Mouse (Mus musculus): ENCODE results near the gene Hsdl1. TPM values are rescaled to one million over a fixed set of nuclear protein-coding genes. Genes with fewer than 3 reads are reported as not detected.

The Hsdl1 gene
- 31.3 and 32.5 TPM in 2 replicates for polyA plus RNA-seq (2015; fragmentation: Nextera tagmentation; extraction: Ambion mirVana)

GRCm38 (mm10) chr8:119574437-119575365 lies at the start of gene Hsdl1, which contains the start of gene Dnaaf1:
Hsdl1 (minus strand) TSS chr8:119575183.
Dnaaf1 (plus strand) TSS chr8:119575235.
- Histone ChIP-seq H3K36me3 (no peaks in the 10 kb centered on the region), H3K27ac (peak within 1 kb of the TSS; percentile 59), H3K9me3 (replicated peaks) (no peaks in the 10 kb centered on the region), H3K27me3 (peaks cover 37% of the 10 kb centered on the region), H3K4me1 (peaks cover 21% of the 10 kb centered on the region), H3K4me3 (replicated peaks) (peak within 1 kb of the TSS; percentile 87), H3K9ac (peak within 1 kb of the TSS; percentile 66), H3K4me2 (peak within 1 kb of the TSS; percentile 96)
- under 1% methylated on average over 96 of the region's 97 CpGs for WGBS
- peak; percentile 92 for ATAC-seq (replicated peaks; ENCODE audit: low FRiP score)

- Histone ChIP-seq H3K9ac (no peak overlapping the region), H3K4me2 (no peak overlapping the region), H3K27ac (no peak overlapping the region), H3K36me3 (no peaks in the 10 kb centered on the region), H3K27me3 (no peaks in the 10 kb centered on the region), H3K4me3 (replicated peaks) (no peak overlapping the region), H3K4me1 (0 out of 2 replicates have a peak, but pooled peaks cover 9% of the 10 kb centered on the region), H3K9me3 (replicated peaks) (no peaks in the 10 kb centered on the region)
- ATAC-seq (replicated peaks; ENCODE audit: low FRiP score) = no peak
- WGBS = 69% methylated on average over 1 of the region's 1 CpGs
Measured at GRCm38 (mm10) chr8:119623744-119624143, 48.8 kb upstream of the Hsdl1 start.

GRCm38 (mm10) chr8:119623061-119623460 lies 48.1 kb upstream of the Hsdl1 start:
- ATAC-seq (replicated peaks; ENCODE audit: low FRiP score) = no peak
- no peaks in the 10 kb centered on the region for H3K36me3 ChIP-seq
- 0 out of 2 replicates have a peak, but pooled peaks cover 8% of the 10 kb centered on the region for H3K4me1 ChIP-seq
- no peak overlapping the region for H3K27ac ChIP-seq
- H3K4me2 ChIP-seq = no peak overlapping the region
- no peak overlapping the region for H3K9ac ChIP-seq
- H3K27me3 ChIP-seq = no peaks in the 10 kb centered on the region
- H3K9me3 ChIP-seq (replicated peaks) = no peaks in the 10 kb centered on the region
- WGBS = 84% methylated on average over 8 of the region's 8 CpGs
- no peak overlapping the region for H3K4me3 ChIP-seq (replicated peaks)

GRCm38 (mm10) chr8:119622555-119622954 lies 47.6 kb upstream of the Hsdl1 start:
- H3K9me3 ChIP-seq (replicated peaks) = no peaks in the 10 kb centered on the region
- ATAC-seq (replicated peaks; ENCODE audit: low FRiP score) = no peak
- no peak overlapping the region for H3K4me3 ChIP-seq (replicated peaks)
- no peak overlapping the region for H3K27ac ChIP-seq
- H3K36me3 ChIP-seq = no peaks in the 10 kb centered on the region
- H3K4me1 ChIP-seq = 0 out of 2 replicates have a peak, but pooled peaks cover 3% of the 10 kb centered on the region
- H3K27me3 ChIP-seq = no peaks in the 10 kb centered on the region
- no peak overlapping the region for H3K4me2 ChIP-seq
- H3K9ac ChIP-seq = no peak overlapping the region
- WGBS = 58% methylated on average over 4 of the region's 4 CpGs

GRCm38 (mm10) chr8:119620848-119621465 lies 46.0 kb upstream of the Hsdl1 start:
- H3K9ac ChIP-seq = no peak overlapping the region
- H3K9me3 ChIP-seq (replicated peaks) = no peaks in the 10 kb centered on the region
- ATAC-seq (replicated peaks; ENCODE audit: low FRiP score) = no peak
- WGBS = 86% methylated on average over 14 of the region's 14 CpGs
- no peaks in the 10 kb centered on the region for H3K4me1 ChIP-seq
- no peaks in the 10 kb centered on the region for H3K27me3 ChIP-seq
- no peak overlapping the region for H3K27ac ChIP-seq
- H3K36me3 ChIP-seq = no peaks in the 10 kb centered on the region
- H3K4me2 ChIP-seq = no peak overlapping the region
- H3K4me3 ChIP-seq (replicated peaks) = no peak overlapping the region

- H3K9ac ChIP-seq = no peak overlapping the region
- no peaks in the 10 kb centered on the region for H3K9me3 ChIP-seq (replicated peaks)
- ATAC-seq (replicated peaks; ENCODE audit: low FRiP score) = no peak
- no peaks in the 10 kb centered on the region for H3K27me3 ChIP-seq
- H3K4me2 ChIP-seq = no peak overlapping the region
- H3K27ac ChIP-seq = no peak overlapping the region
- no peak overlapping the region for H3K4me3 ChIP-seq (replicated peaks)
- WGBS = 62% methylated on average over 6 of the region's 6 CpGs
- no peaks in the 10 kb centered on the region for H3K4me1 ChIP-seq
- H3K36me3 ChIP-seq = no peaks in the 10 kb centered on the region
Measured at GRCm38 (mm10) chr8:119620116-119620840, 45.3 kb upstream of the Hsdl1 start.

- H3K4me3 ChIP-seq (replicated peaks) = no peak overlapping the region
- no peak overlapping the region for H3K27ac ChIP-seq
- H3K4me1 ChIP-seq = no peaks in the 10 kb centered on the region
- H3K4me2 ChIP-seq = no peak overlapping the region
- H3K9ac ChIP-seq = no peak overlapping the region
- no peak for ATAC-seq (replicated peaks; ENCODE audit: low FRiP score)
- H3K27me3 ChIP-seq = no peaks in the 10 kb centered on the region
- H3K9me3 ChIP-seq (replicated peaks) = no peaks in the 10 kb centered on the region
- WGBS = 73% methylated on average over 5 of the region's 5 CpGs
- no peaks in the 10 kb centered on the region for H3K36me3 ChIP-seq
Measured at GRCm38 (mm10) chr8:119618887-119619286, 43.9 kb upstream of the Hsdl1 start.

- Histone ChIP-seq H3K4me1 (no peaks in the 10 kb centered on the region), H3K4me2 (no peak overlapping the region), H3K36me3 (no peaks in the 10 kb centered on the region), H3K27ac (no peak overlapping the region), H3K9ac (no peak overlapping the region), H3K9me3 (replicated peaks) (no peaks in the 10 kb centered on the region), H3K4me3 (replicated peaks) (no peak overlapping the region), H3K27me3 (no peaks in the 10 kb centered on the region)
- 95% methylated on average over 5 of the region's 5 CpGs for WGBS
- ATAC-seq (replicated peaks; ENCODE audit: low FRiP score) = no peak
Measured at GRCm38 (mm10) chr8:119617586-119617985, 42.6 kb upstream of the Hsdl1 start.

- Histone ChIP-seq H3K27ac (no peak overlapping the region), H3K9ac (no peak overlapping the region), H3K36me3 (no peaks in the 10 kb centered on the region), H3K4me3 (replicated peaks) (no peak overlapping the region), H3K27me3 (no peaks in the 10 kb centered on the region), H3K9me3 (replicated peaks) (no peaks in the 10 kb centered on the region), H3K4me2 (no peak overlapping the region), H3K4me1 (no peaks in the 10 kb centered on the region)
- ATAC-seq (replicated peaks; ENCODE audit: low FRiP score) = no peak
- WGBS = 87% methylated on average over 4 of the region's 4 CpGs
Measured at GRCm38 (mm10) chr8:119616811-119617210, 41.8 kb upstream of the Hsdl1 start.

GRCm38 (mm10) chr8:119616358-119616757 lies 41.4 kb upstream of the Hsdl1 start:
- no peak overlapping the region for H3K27ac ChIP-seq
- H3K4me2 ChIP-seq = no peak overlapping the region
- no peak for ATAC-seq (replicated peaks; ENCODE audit: low FRiP score)
- H3K9ac ChIP-seq = no peak overlapping the region
- no peak overlapping the region for H3K4me3 ChIP-seq (replicated peaks)
- no peaks in the 10 kb centered on the region for H3K36me3 ChIP-seq
- no peaks in the 10 kb centered on the region for H3K9me3 ChIP-seq (replicated peaks)
- H3K4me1 ChIP-seq = no peaks in the 10 kb centered on the region
- no peaks in the 10 kb centered on the region for H3K27me3 ChIP-seq
- 77% methylated on average over 7 of the region's 7 CpGs for WGBS

- Histone ChIP-seq H3K27me3 (no peaks in the 10 kb centered on the region), H3K4me3 (replicated peaks) (no peak overlapping the region), H3K4me1 (no peaks in the 10 kb centered on the region), H3K9me3 (replicated peaks) (no peaks in the 10 kb centered on the region), H3K4me2 (no peak overlapping the region), H3K36me3 (no peaks in the 10 kb centered on the region), H3K9ac (no peak overlapping the region), H3K27ac (no peak overlapping the region)
- ATAC-seq (replicated peaks; ENCODE audit: low FRiP score) = no peak; the same call in 1 of the 2 replicates
- WGBS = 75% methylated on average over 14 of the region's 14 CpGs
Measured at GRCm38 (mm10) chr8:119615096-119615495, 40.1 kb upstream of the Hsdl1 start.

GRCm38 (mm10) chr8:119612471-119612870 lies 37.5 kb upstream of the Hsdl1 start, which contains the start of gene Adad2:
Adad2 (plus strand) TSS chr8:119612747.
- Histone ChIP-seq H3K36me3 (no peaks in the 10 kb centered on the region), H3K9me3 (replicated peaks) (0 out of 2 replicates have a peak, but pooled peaks cover 6% of the 10 kb centered on the region), H3K27me3 (no peaks in the 10 kb centered on the region), H3K4me2 (no peak within 1 kb of the TSS), H3K4me1 (no peaks in the 10 kb centered on the region), H3K4me3 (replicated peaks) (no peak within 1 kb of the TSS), H3K9ac (no peak within 1 kb of the TSS), H3K27ac (no peak within 1 kb of the TSS)
- WGBS = 84% methylated on average over 26 of the region's 26 CpGs
- no peak for ATAC-seq (replicated peaks; ENCODE audit: low FRiP score)
